Mouse (Mus musculus) gastrocnemius, adult 2 months (tissue): Measurements from ENCODE around the gene Arid3b. TPM values are rescaled to one million over a fixed set of nuclear protein-coding genes. Genes with fewer than 3 reads are reported as not detected.
A peak's percentile ranks its signal among the peaks of the same experiment; 100 is the strongest.

Experiments
- DNase-seq: peaks from one replicate; pipeline ENCODE4 v3.0.0; 2022
- H3K27ac ChIP-seq: fragments of 200-600 bp; 2 replicates; pipeline ENCODE4 v1.8.1; 2022; ENCODE audit warnings: mild to moderate bottlenecking
- H3K4me3 ChIP-seq: fragments of 200-600 bp; 2 replicates; pipeline ENCODE4 v1.8.1; 2022; ENCODE audit warnings: mild to moderate bottlenecking, moderate library complexity
- CTCF ChIP-seq: fragments of 200-600 bp; IDR thresholded peaks from 2 replicates; pipeline ENCODE4 v1.8.1; 2022; ENCODE audit warnings: antibody characterized with exemption, mild to moderate bottlenecking, moderate library complexity
- intact Hi-C: fragments of 180-260 bp; cut with DNase I; formaldehyde crosslinking; loops from one replicate; pipeline ENCODE4 v1.15.1; 2025
- total RNA-seq, 2 experiments: library from RNA; stranded (reverse); gene quantifications; 2 replicates each; pipeline ENCODE4 v1.2.3; 2021

Gene Arid3b
- total RNA-seq, 2 experiments from 2014 or later: 3.1 to 3.4 TPM

DNA sequence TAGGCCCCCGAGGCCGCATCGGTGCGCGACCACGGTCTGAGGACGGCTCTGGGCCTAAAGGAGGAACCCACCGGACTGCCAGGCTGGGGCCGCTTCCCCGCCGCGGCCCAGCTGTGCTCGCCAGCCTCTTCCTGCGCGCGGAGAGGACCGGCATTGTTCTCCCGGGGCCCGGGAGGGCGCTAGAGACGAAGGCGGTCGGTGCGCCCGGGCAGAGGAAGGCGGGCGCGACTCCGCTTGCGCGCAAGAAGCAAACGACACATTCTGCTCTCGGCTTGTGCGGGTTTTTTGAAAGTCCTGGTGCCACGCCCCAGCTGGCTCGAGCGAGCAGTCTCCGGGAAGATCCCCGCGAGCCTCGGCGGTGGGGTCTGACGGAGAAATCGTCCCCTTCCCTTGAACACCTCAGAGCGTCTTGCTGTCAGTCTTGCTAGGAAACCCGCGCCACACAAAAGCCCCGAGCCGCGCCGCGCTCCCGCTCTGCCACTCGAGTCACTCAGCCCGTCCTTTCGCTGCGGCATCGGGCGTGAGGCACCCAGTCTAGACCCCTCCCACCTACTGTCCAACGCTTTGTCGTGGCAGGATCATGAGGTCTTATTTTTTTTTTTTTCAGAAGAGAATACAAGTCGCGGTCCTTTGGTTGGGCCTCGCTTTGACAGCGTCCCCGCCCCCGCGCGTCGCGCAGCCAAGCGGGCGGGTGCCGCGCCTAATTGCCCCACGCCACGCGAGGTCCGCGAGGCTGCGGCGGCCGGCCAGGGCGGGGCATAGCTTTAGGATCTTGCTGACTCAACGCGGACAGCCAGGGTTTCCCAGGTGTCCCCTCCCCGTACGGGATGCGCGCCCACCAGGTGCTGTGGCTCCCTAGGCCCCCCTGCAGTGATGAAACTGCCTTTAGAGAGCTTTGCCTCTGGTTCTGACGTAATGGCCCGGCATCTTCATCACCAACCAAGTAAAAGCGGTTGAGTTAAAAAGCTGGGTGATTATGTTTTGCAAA is 70.9 kb downstream of the Arid3b start, which contains the start of gene Clk3:
Gene Clk3, minus strand, starts transcription at position 497 of the 988 bp plus-strand sequence.
- peak; percentile 16; the same call in 1 of the 2 replicates for TF ChIP-seq CTCF

DNA sequence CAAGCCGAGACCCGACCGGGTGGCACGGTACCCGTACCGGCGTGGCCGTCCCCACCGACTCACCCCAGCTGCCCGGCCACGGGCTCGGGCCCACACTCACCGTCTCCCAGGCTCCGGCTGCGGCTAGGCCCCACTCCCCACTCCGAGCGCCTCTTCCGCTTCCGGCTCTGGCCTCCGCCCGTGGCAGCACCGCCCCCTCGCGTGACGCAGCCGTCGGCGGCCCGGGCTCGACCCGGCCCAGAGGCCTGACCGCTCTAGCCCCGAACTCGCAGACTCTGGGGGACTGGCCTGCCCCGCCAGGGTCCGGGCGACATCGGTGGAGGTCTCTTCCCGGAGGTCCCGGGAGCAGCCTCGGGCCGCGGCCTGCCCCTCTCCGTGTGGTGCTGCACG is 71.6 kb downstream of the Arid3b start:
- Histone ChIP-seq H3K4me3 (peak overlapping the region; percentile 74), H3K27ac (peak overlapping the region; percentile 97)
- TF ChIP-seq CTCF: no peak
- DNase-seq: peak; percentile 99
- intact Hi-C loops: loop anchor here (2.0 to 5.0 kb wide), 3 partner anchors 43 to 244 kb away; partner anchors contain the start of genes Cox5a and Ubl7

More for the DNA sequence above, 70.9 kb downstream of the Arid3b start, which contains the start of gene Clk3:
- peak; percentile 87 for DNase-seq
- peak within 1 kb of the TSS; percentile 74 for H3K4me3 ChIP-seq
- H3K27ac ChIP-seq: peak within 1 kb of the TSS; percentile 97
- intact Hi-C loops: loop anchor here (2.0 to 5.0 kb wide), 2 partner anchors 147 to 245 kb away; partner anchors contain the start of genes Cox5a and Ubl7

DNA sequence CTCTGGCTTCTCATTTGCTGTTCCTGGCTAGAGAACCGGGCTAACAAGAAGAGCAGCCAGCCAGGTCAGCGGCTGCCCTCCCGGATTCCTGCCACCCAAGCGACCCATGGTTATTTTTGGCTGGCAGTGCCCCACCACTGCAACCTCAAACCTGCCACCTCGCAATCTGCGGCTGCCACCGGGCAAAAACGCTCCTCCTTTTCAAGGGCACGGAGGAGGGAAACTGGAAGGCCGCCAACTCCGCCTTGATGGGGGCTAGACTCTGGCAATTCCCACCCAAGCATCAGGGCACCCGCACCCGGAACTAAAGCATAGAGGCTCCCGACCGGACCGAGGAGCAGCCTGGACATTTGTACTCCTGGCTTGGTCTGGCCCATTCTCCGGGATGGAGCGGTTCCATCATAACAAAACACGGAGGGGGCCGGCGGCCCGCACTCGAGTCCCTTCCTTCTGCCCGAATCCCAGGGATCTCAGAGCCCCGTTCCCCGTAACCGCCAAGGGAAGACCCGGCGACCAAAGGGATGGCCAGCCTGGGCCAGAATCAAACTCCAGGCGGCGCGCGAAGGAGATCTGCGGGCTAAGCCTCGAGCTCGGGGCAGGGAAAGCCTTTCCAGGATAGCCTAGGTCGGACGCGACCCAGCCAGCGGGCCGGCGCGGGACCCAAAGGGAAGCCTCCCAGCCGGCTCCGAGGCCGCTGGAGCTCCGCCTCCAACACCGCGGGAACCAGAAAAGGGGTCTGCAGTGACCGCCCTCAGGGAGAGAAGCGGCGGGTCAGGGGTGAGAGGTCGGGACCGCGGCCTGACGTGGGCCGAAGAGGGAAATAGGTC is 72.2 kb downstream of the Arid3b start:
- DNase-seq: peak; percentile 91
- TF ChIP-seq CTCF: peak; percentile 9; the same call in 1 of the 2 replicates
- Histone ChIP-seq H3K4me3 (peak overlapping the region; percentile 74), H3K27ac (peak overlapping the region; percentile 97)
- intact Hi-C loops: loop anchor here (2.0 to 5.0 kb wide), 2 partner anchors 42 to 244 kb away; partner anchors contain the start of gene Cox5a

DNA sequence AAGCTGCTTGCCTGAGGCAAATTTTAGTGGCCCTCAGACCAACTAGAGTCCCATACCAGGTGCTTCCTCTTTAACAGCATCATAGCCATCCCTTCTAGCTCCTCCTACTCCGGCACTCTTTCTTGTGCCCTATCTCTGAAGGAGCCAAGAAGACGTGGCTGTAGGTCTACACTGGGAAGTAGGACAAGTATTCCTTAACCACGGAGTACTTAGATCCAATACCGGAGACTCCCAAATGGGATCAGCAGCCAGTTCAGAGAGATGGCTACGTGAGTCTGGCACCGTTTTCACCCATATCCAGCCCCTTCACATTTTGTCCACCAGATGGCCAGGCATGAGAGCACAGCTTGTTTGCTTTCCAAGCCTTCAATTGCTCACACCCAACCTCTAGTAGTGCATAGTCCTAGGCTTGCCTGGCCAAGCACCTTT is 74.0 kb downstream of the Arid3b start:
- peak overlapping the region; percentile 74 for H3K4me3 ChIP-seq

DNA sequence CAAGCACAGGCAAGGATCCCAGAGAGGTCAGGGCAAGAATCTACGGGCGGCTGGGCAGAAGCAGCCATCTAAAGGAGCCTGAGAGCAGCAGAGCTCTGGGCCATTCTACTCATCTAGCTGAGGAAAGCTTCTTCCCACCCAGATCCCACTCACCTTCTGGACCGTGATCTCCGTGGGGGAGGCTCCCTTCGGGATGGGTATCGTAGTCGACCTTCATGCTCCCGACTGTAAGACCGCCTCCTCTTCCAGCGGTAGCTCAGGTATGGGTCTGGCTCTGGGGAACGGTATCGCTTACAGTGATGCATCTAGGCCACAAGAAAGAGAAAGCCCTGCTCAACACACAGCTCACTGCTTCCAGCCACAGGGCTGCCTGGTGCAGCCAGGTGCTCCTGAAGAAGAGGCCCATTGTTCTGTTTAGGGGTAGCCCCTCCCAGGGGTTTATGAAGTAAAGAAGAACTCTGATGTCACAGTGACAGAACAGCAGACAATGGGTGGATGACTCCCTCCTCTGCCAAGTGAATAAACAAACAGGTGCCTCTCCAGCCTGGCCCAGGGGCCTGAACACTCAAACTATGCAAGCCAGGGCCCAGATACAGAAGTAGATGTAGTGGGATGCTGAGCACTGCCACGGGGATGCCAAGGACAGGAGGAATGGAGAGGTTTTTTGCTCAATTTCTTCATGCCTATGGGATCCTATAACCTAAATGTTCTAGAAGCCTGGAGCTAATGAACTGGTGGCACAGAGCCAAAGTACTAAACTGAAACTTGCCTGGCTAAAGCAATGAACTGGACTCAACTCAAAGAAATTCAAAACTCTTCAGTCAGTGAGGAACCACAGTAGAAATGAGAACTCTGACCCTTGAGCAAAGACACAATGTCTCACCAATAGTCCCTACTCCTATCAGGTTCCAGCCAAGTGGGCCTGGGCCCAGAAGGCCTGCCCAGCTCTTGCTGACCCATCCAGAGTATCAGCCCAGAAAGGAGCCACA is 74.7 kb downstream of the Arid3b start:
- DNase-seq: peak; percentile 82
- peak overlapping the region; percentile 97 for H3K27ac ChIP-seq
- no peak for TF ChIP-seq CTCF
- peak overlapping the region; percentile 74 for H3K4me3 ChIP-seq
- intact Hi-C loops: loop anchor here (5.0 kb wide), 1 partner anchor 40 kb away; no protein-coding TSS in a partner anchor

More for the DNA sequence above, 74.0 kb downstream of the Arid3b start:
- intact Hi-C loops: loop anchor here (5.0 kb wide), 1 partner anchor 40 kb away; no protein-coding TSS in a partner anchor
- peak; percentile 64 for DNase-seq
- peak; percentile 64 for TF ChIP-seq CTCF
- peak overlapping the region; percentile 97 for H3K27ac ChIP-seq

DNA sequence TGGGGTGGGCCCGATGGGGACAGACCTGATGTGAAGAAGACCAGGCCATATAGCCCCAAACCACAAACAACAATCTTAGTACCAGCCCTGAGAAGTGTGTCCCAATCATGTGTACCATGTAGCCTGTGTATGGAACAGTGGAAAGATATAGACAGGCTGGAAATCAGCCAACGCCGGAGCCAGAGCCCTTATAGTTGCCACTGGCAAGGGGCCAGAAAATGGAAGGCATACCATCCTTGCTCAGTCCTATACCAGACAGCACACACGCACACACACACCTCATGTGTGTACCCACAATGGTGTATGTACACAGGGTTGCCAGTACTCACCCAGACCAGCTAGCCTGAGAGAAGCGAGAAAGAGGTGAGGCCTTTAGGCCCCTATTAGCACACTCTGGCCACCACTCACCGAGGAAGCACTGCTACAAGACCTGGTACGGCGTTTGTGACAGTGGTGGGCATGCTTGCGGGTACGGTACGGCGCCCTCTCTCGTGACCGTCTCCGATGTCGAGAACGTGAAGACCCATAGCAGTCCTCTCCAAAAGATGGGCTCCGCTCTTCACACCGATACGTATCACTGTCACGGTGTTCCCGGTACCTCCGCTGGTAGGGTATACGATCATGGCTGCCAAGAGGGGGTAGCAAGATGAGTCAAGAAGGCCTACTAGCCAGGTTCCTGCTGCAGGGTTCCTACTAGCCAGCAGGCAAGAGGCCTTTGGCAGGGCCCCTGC is 76.0 kb downstream of the Arid3b start:
- DNase-seq: no peak
- peak overlapping the region; percentile 97 for H3K27ac ChIP-seq
- intact Hi-C loops: loop anchor here (5.0 kb wide), 1 partner anchor 38 kb away; no protein-coding TSS in a partner anchor
- TF ChIP-seq CTCF: no peak
- H3K4me3 ChIP-seq: no peak overlapping the region; the same call in 1 of the 2 replicates

DNA sequence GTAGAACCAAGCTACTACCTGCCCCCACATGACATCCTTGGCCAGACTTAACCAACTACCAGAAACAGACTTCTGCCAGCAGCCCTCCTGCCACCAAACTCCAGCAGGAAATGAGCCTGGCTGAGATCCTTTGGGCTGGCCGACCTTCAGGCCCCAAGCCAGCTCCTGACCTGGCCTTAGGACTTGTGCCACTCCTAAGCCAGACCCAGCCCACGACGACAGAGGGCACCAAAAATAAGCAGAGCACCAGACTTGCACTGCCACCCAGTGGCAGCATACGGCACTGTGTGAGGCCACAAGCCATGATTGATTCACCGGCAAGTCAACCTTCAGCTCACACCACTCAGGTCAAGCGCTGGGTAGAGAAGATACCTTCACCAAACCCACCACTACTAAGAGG is 77.3 kb downstream of the Arid3b start:
- intact Hi-C loops: loop anchor here (5.0 kb wide), 1 partner anchor 217 kb away; no protein-coding TSS in a partner anchor
- DNase-seq: peak; percentile 93
- Histone ChIP-seq H3K4me3 (peak overlapping the region; percentile 46), H3K27ac (peak overlapping the region; percentile 97)
- peak; percentile 99 for TF ChIP-seq CTCF

DNA sequence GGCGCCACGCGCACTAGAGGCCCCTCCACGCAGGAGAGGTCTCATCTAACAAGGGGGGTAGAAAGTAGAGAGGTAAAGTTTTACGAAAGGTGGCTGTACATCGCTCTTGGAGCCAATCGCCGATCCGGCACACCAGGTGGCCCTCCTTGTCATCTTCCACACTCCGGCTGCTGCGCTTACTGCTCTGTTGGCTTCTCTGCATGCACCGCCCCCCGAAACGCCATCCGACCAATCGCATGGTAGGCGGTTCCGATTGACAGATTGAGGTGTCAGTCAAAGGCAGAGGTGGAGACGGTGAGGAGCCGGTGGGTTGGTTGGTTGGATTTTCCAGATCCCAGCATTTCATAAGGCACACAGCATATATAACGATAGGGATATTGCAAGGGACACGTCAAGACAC is 78.1 kb downstream of the Arid3b start:
- intact Hi-C loops: loop anchor here (5.0 kb wide), 1 partner anchor 216 kb away; no protein-coding TSS in a partner anchor
- DNase-seq: peak; percentile 42

DNA sequence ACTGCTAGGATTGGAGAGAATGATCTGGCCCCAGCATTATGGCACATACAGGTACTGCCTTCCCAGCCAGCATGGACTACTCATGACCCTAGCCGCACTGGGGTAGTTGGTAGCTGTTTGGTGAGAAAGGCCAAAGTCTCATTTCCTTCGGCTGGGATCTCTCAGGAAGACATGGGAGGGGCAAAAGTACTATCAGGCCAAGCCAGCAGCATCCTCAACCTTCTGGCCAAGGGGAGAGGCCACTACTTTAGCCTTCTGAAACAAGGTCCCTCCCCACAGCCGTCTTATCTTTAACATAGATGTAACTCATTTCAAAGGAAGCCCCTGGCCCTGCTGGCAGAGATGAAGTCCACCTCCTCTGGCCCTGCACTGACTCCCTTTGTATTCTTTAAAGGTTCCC is 79.0 kb downstream of the Arid3b start:
- no peak for TF ChIP-seq CTCF
- no peak for DNase-seq
- H3K27ac ChIP-seq: peak overlapping the region; percentile 97; the same call in 1 of the 2 replicates
- no peak overlapping the region for H3K4me3 ChIP-seq
- intact Hi-C loops: loop anchor here (5.0 kb wide), 1 partner anchor 215 kb away; no protein-coding TSS in a partner anchor

More for the DNA sequence above, 78.1 kb downstream of the Arid3b start:
- Histone ChIP-seq H3K4me3 (peak overlapping the region; percentile 46), H3K27ac (peak overlapping the region; percentile 97)
- no peak for TF ChIP-seq CTCF

DNA sequence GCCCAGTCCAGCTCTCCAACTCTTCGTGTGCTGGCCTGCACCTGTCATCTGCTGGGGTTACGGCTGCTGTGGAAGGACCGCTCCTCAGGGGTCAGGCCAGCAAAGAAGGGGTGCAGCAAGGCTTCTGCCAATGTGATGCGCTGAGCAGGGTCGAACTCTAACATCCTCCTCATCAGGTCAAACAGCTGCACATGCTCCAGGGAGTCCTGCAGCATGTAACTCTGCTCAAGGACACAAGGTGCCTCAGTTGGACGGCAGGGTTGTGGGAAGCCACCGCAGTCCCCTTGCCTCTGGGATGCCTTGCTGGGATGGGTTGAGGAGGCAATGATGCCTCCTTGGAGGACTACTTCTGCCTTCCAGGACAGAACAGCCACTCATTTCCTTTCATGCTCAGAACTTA is 85.7 kb downstream of the Arid3b start:
- intact Hi-C loops: no loop called here
- no peak for DNase-seq
- TF ChIP-seq CTCF: no peak
- H3K4me3 ChIP-seq: no peak overlapping the region
- peak overlapping the region; percentile 50 for H3K27ac ChIP-seq
